Mouse (Mus musculus) G1E (cell line): ENCODE measurements at regions not wholly inside any gene's neighbourhood (a gene's known extent, or its start where the extent isn't known, plus 50 kb on each side); places are given as distances from the start of the nearest gene placed in this dataset.
A peak's percentile ranks its signal among the peaks of the same experiment; 100 is the strongest.

ENCODE experiments used
- ATAC-seq: 2 replicates; pipeline ENCODE4 v1.8.0; 2016; ENCODE audit warnings: mild to moderate bottlenecking; ENCODE audit not compliant: insufficient number of reproducible peaks, poor library complexity, low FRiP score, severe bottlenecking; ENCODE audit errors: extremely low read depth
- DNase-seq: peaks from one replicate; pipeline ENCODE4 v3.0.0; 2012; ENCODE audit warnings: low spot score
- H3K27me3 ChIP-seq: 2 replicates; pipeline ENCODE4 v1.6.1; 2012; ENCODE audit warnings: mild to moderate bottlenecking, low read length, inconsistent platforms; ENCODE audit not compliant: insufficient read depth
- H3K36me3 ChIP-seq: replicated peaks from 2 replicates; pipeline ENCODE3; 2012; ENCODE audit warnings: mild to moderate bottlenecking, inconsistent platforms
- H3K4me1 ChIP-seq: 2 replicates; pipeline ENCODE4 v1.6.1; 2012; ENCODE audit warnings: low read depth, low read length, inconsistent platforms, mixed read lengths; ENCODE audit not compliant: insufficient read depth
- H3K4me3 ChIP-seq: 2 replicates; pipeline ENCODE4 v1.5.1; 2012; ENCODE audit warnings: low read depth, mild to moderate bottlenecking, inconsistent platforms, low read length, moderate library complexity, mixed read lengths
- H3K9me3 ChIP-seq: replicated peaks from 2 replicates; pipeline ENCODE4 v1.6.1; 2012; ENCODE audit warnings: inconsistent platforms
- CTCF ChIP-seq: IDR thresholded peaks from 2 replicates; pipeline ENCODE4 v1.5.1; 2012; ENCODE audit warnings: low read depth, low read length, inconsistent platforms, mixed read lengths
- GATA1 ChIP-seq: IDR thresholded peaks from 2 replicates; pipeline ENCODE4 v1.6.1; 2012; ENCODE audit warnings: borderline replicate concordance, low read length, inconsistent platforms, mixed read lengths
- GATA2 ChIP-seq: IDR thresholded peaks from 2 replicates; pipeline ENCODE4 v1.6.1; 2012; ENCODE audit warnings: low read depth, low read length, inconsistent platforms, borderline replicate concordance
- POLR2AphosphoS5 ChIP-seq: IDR thresholded peaks from 2 replicates; pipeline ENCODE4 v1.6.1; 2012; ENCODE audit warnings: low read depth, low read length, inconsistent platforms; ENCODE audit not compliant: insufficient replicate concordance
- TAL1 ChIP-seq: conservative IDR thresholded peaks from 2 replicates; pipeline ENCODE4 v1.6.1; 2012; ENCODE audit warnings: low read depth, low read length, inconsistent platforms, mixed read lengths

- TF ChIP-seq GATA1, result no peak
- no peak for TF ChIP-seq GATA2
- no peak for TF ChIP-seq TAL1
- no peak for TF ChIP-seq CTCF
- TF ChIP-seq POLR2AphosphoS5, result no peak
- H3K36me3 ChIP-seq, result peaks cover 15% of the 10 kb centered on the region
- peak overlapping the region; percentile 60 for H3K4me3 ChIP-seq
- peak; percentile 34 for DNase-seq
- H3K9me3 ChIP-seq, result peaks cover 30% of the 10 kb centered on the region
- peak; percentile 87 for ATAC-seq
- H3K4me1 ChIP-seq, result peaks cover 14% of the 10 kb centered on the region
- no peaks in the 10 kb centered on the region; the same call in 1 of the 2 replicates for H3K27me3 ChIP-seq
These were observed 71.4 kb upstream of the Gli2 start for GRCm38 (mm10) chr1:119124798-119125197.

- Histone ChIP-seq H3K27me3 (no peaks in the 10 kb centered on the region; the same call in 1 of the 2 replicates), H3K4me3 (peak overlapping the region; percentile 60), H3K4me1 (peaks cover 18% of the 10 kb centered on the region), H3K9me3 (peaks cover 36% of the 10 kb centered on the region), H3K36me3 (peaks cover 21% of the 10 kb centered on the region)
- peak; percentile 15; the same call in 1 of the 2 replicates for ATAC-seq
- no peak for TF ChIP-seq GATA1
- no peak for TF ChIP-seq GATA2
- no peak for TF ChIP-seq CTCF
- TF ChIP-seq POLR2AphosphoS5, result no peak
- no peak for DNase-seq
These were observed 70.6 kb upstream of the Gli2 start for GRCm38 (mm10) chr1:119124063-119124462.

GRCm38 (mm10) chr1:119123402-119123801, 70.0 kb upstream of the Gli2 start:
- Histone ChIP-seq H3K27me3 (no peaks in the 10 kb centered on the region; the same call in 1 of the 2 replicates), H3K4me1 (peaks cover 18% of the 10 kb centered on the region), H3K36me3 (peaks cover 21% of the 10 kb centered on the region), H3K9me3 (peaks cover 39% of the 10 kb centered on the region), H3K4me3 (no peak overlapping the region)
- ATAC-seq (no peak), DNase-seq (no peak)
- TF ChIP-seq CTCF (no peak), GATA2 (no peak), POLR2AphosphoS5 (no peak), GATA1 (no peak), TAL1 (no peak)

- Histone ChIP-seq H3K27me3 (no peaks in the 10 kb centered on the region; the same call in 1 of the 2 replicates), H3K36me3 (peaks cover 21% of the 10 kb centered on the region), H3K4me1 (peaks cover 18% of the 10 kb centered on the region), H3K9me3 (peaks cover 38% of the 10 kb centered on the region), H3K4me3 (no peak overlapping the region)
- TF ChIP-seq GATA2 (no peak), TAL1 (no peak), POLR2AphosphoS5 (no peak), GATA1 (no peak), CTCF (no peak)
- ATAC-seq (no peak), DNase-seq (no peak)
These were observed 69.6 kb upstream of the Gli2 start for GRCm38 (mm10) chr1:119122975-119123374.

GRCm38 (mm10) chr1:119119863-119120569, 66.6 kb upstream of the Gli2 start:
- TF ChIP-seq POLR2AphosphoS5 (no peak), GATA2 (no peak), GATA1 (no peak), TAL1 (no peak), CTCF (no peak)
- Histone ChIP-seq H3K36me3 (peaks cover 21% of the 10 kb centered on the region), H3K27me3 (no peaks in the 10 kb centered on the region; the same call in 1 of the 2 replicates), H3K9me3 (peaks cover 47% of the 10 kb centered on the region), H3K4me3 (peak overlapping the region; percentile 9; the same call in 1 of the 2 replicates), H3K4me1 (peaks cover 16% of the 10 kb centered on the region)
- no peak for DNase-seq
- ATAC-seq, result peak; percentile 50

GRCm38 (mm10) chr1:119115106-119115674, 61.8 kb upstream of the Gli2 start:
- DNase-seq (no peak), ATAC-seq (no peak)
- Histone ChIP-seq H3K27me3 (no peaks in the 10 kb centered on the region; the same call in 1 of the 2 replicates), H3K36me3 (peaks cover 10% of the 10 kb centered on the region), H3K4me1 (peaks cover 7% of the 10 kb centered on the region; the same call in 1 of the 2 replicates), H3K9me3 (peaks cover 66% of the 10 kb centered on the region), H3K4me3 (no peak overlapping the region)
- TF ChIP-seq GATA1 (no peak), GATA2 (no peak), TAL1 (no peak), CTCF (no peak), POLR2AphosphoS5 (no peak)
